Mouse (Mus musculus) lung, postnatal 0 days (tissue): ENCODE results near the gene Aqp9. TPM values are rescaled to one million over a fixed set of nuclear protein-coding genes. Genes with fewer than 3 reads are reported as not detected.

ENCODE experiments used
- ATAC-seq: fragments of 200-750 bp; cut with Nextera tagmentation; 2 replicates; pipeline ENCODE4 v1.8.0; 2017; ENCODE audit warnings: moderate library complexity
- DNase-seq: peaks from one replicate; pipeline ENCODE4 v3.0.0-alpha.2; 2016; ENCODE audit warnings: low spot score
- H3K27ac ChIP-seq: fragments of 300-500 bp; sonication (generic); 2 replicates; pipeline ENCODE4 v1.5.1; 2014; ENCODE audit warnings: antibody characterized with exemption, mild to moderate bottlenecking, low read length, mixed read lengths
- H3K27me3 ChIP-seq: fragments of 300-500 bp; sonication (generic); replicated peaks from 2 replicates; pipeline ENCODE4 v1.6.1; 2014; ENCODE audit warnings: low read length, mixed read lengths; ENCODE audit not compliant: insufficient read depth
- H3K36me3 ChIP-seq: fragments of 300-500 bp; sonication (generic); 2 replicates; pipeline ENCODE4 v1.6.1; 2014; ENCODE audit warnings: low read length, mixed read lengths; ENCODE audit not compliant: insufficient read depth
- H3K4me1 ChIP-seq: fragments of 300-500 bp; sonication (generic); 2 replicates; pipeline ENCODE4 v1.6.1; 2014; ENCODE audit warnings: antibody characterized with exemption, low read depth, low read length, mixed read lengths; ENCODE audit not compliant: insufficient read depth
- H3K4me2 ChIP-seq: fragments of 300-500 bp; sonication (generic); replicated peaks from 2 replicates; pipeline ENCODE4 v1.6.1; 2014; ENCODE audit warnings: low read depth, mild to moderate bottlenecking, low read length, moderate library complexity, mixed read lengths
- H3K4me3 ChIP-seq: fragments of 300-500 bp; sonication (generic); 2 replicates; pipeline ENCODE4 v1.5.1; 2014; ENCODE audit warnings: low read depth, low read length
- H3K9ac ChIP-seq: fragments of 300-500 bp; sonication (generic); replicated peaks from 2 replicates; pipeline ENCODE4 v1.6.1; 2014; ENCODE audit warnings: low read depth, mild to moderate bottlenecking
- H3K9me3 ChIP-seq: fragments of 300-500 bp; sonication (generic); 2 replicates; pipeline ENCODE4 v1.6.1; 2016; ENCODE audit warnings: low read length, mixed read lengths
- CTCF ChIP-seq: IDR thresholded peaks from 2 replicates; pipeline ENCODE4 v1.5.1; 2016; ENCODE audit warnings: antibody characterized with exemption, mild to moderate bottlenecking
- EP300 ChIP-seq: IDR thresholded peaks from 2 replicates; pipeline ENCODE4 v1.6.1; 2016; ENCODE audit warnings: antibody characterized with exemption, mild to moderate bottlenecking, control low read depth
- WGBS: fragments of 180-500 bp; shearing (Covaris S2); extraction: QIAGEN DNeasy Blood & Tissue Kit; methylation state at CpG from one replicate; pipeline ENCODE4 v1.1.7; 2014; 5-methylcytosine and 5-hydroxymethylcytosine counted together
- polyA plus RNA-seq: library from polyadenylated mRNA; unstranded; fragments of >200 nt; fragmentation: Nextera tagmentation; extraction: Ambion mirVana; gene quantifications from 2 replicates; pipeline ENCODE4 v1.2.1, GENCODE M21; 2015

Gene Aqp9
- polyA plus RNA-seq, 1 experiment from 2014 or later = 0.78 TPM

GRCm38 (mm10) chr9:71159060-71159626 is 9.3 kb downstream of the Aqp9 start:
- Histone ChIP-seq H3K9ac (no peak overlapping the region), H3K4me1 (no peaks in the 10 kb centered on the region), H3K27me3 (no peaks in the 10 kb centered on the region), H3K4me2 (no peak overlapping the region), H3K36me3 (no peaks in the 10 kb centered on the region), H3K9me3 (no peaks in the 10 kb centered on the region), H3K4me3 (no peak overlapping the region), H3K27ac (no peak overlapping the region)
- ATAC-seq = no peak
- 59% methylated on average over 7 of the region's 7 CpGs for WGBS
- no peak for TF ChIP-seq CTCF
- TF ChIP-seq EP300 = no peak
- no peak for DNase-seq

- no peaks in the 10 kb centered on the region for H3K27me3 ChIP-seq
- H3K36me3 ChIP-seq = no peaks in the 10 kb centered on the region
- no peak overlapping the region for H3K4me2 ChIP-seq
- H3K4me1 ChIP-seq = no peaks in the 10 kb centered on the region
- DNase-seq (no peak), ATAC-seq (no peak)
- no peaks in the 10 kb centered on the region for H3K9me3 ChIP-seq
- WGBS = 85% methylated on average over 15 of the region's 15 CpGs
- H3K4me3 ChIP-seq = no peak overlapping the region
- H3K27ac ChIP-seq = no peak overlapping the region
- no peak overlapping the region for H3K9ac ChIP-seq
- no peak for TF ChIP-seq CTCF
- TF ChIP-seq EP300 = no peak
Measured at GRCm38 (mm10) chr9:71157921-71158646, 10.4 kb downstream of the Aqp9 start.

GRCm38 (mm10) chr9:71156447-71157035 is 11.9 kb downstream of the Aqp9 start:
- Histone ChIP-seq H3K4me1 (no peaks in the 10 kb centered on the region), H3K4me3 (no peak overlapping the region), H3K27ac (no peak overlapping the region), H3K4me2 (no peak overlapping the region), H3K9me3 (no peaks in the 10 kb centered on the region), H3K36me3 (no peaks in the 10 kb centered on the region), H3K9ac (no peak overlapping the region), H3K27me3 (no peaks in the 10 kb centered on the region)
- no peak for TF ChIP-seq CTCF
- no peak for TF ChIP-seq EP300
- ATAC-seq = no peak
- WGBS = 78% methylated on average over 9 of the region's 9 CpGs
- no peak for DNase-seq

GRCm38 (mm10) chr9:71155399-71156005 is 13.0 kb downstream of the Aqp9 start:
- DNase-seq (no peak), ATAC-seq (no peak)
- TF ChIP-seq EP300 (no peak), CTCF (no peak)
- no peak overlapping the region for H3K4me3 ChIP-seq
- H3K9me3 ChIP-seq = no peaks in the 10 kb centered on the region
- H3K27me3 ChIP-seq = no peaks in the 10 kb centered on the region
- no peaks in the 10 kb centered on the region for H3K4me1 ChIP-seq
- H3K4me2 ChIP-seq = no peak overlapping the region
- H3K36me3 ChIP-seq = no peaks in the 10 kb centered on the region
- no peak overlapping the region for H3K9ac ChIP-seq
- WGBS = 71% methylated on average over 7 of the region's 7 CpGs
- H3K27ac ChIP-seq = no peak overlapping the region

- no peak overlapping the region for H3K9ac ChIP-seq
- no peak overlapping the region for H3K4me2 ChIP-seq
- no peaks in the 10 kb centered on the region for H3K4me1 ChIP-seq
- no peak overlapping the region for H3K4me3 ChIP-seq
- H3K27me3 ChIP-seq = no peaks in the 10 kb centered on the region
- WGBS = 49% methylated on average over 6 of the region's 6 CpGs
- ATAC-seq (no peak), DNase-seq (no peak)
- H3K36me3 ChIP-seq = no peaks in the 10 kb centered on the region
- no peaks in the 10 kb centered on the region for H3K9me3 ChIP-seq
- H3K27ac ChIP-seq = no peak overlapping the region
- TF ChIP-seq EP300 = no peak
- TF ChIP-seq CTCF = no peak
Measured at GRCm38 (mm10) chr9:71151386-71151785, 17.1 kb downstream of the Aqp9 start.

GRCm38 (mm10) chr9:71150175-71150574 is 18.3 kb downstream of the Aqp9 start:
- no peak for TF ChIP-seq EP300
- Histone ChIP-seq H3K9ac (no peak overlapping the region), H3K36me3 (no peaks in the 10 kb centered on the region), H3K27me3 (no peaks in the 10 kb centered on the region), H3K4me2 (no peak overlapping the region), H3K4me1 (no peaks in the 10 kb centered on the region), H3K27ac (no peak overlapping the region), H3K4me3 (no peak overlapping the region), H3K9me3 (no peaks in the 10 kb centered on the region)
- no peak for DNase-seq
- WGBS = 74% methylated on average over 4 of the region's 4 CpGs
- no peak for ATAC-seq
